Mouse (Mus musculus): ENCODE measurements at regions not wholly inside any gene's neighbourhood (a gene's known extent, or its start where the extent isn't known, plus 50 kb on each side); places are given as distances from the start of the nearest gene placed in this dataset.
A peak's percentile ranks its signal among the peaks of the same experiment; 100 is the strongest.
"Not testable (repeated sequence)": the region's sequence is repeated elsewhere in the genome, so short reads cannot be mapped to it uniquely, and the experiment has no call there.

- H3K4me2 ChIP-seq (ENCODE audit: low read depth, low read length); H3K36me3 ChIP-seq (ENCODE audit: control insufficient read depth, insufficient read depth, low read length); ATAC-seq (ENCODE audit: insufficient read depth, low FRiP score); H3K27me3 ChIP-seq (ENCODE audit: control insufficient read depth, insufficient read depth, low read length); H3K27ac ChIP-seq (ENCODE audit: low read length); H3K9me3 ChIP-seq (replicated peaks; ENCODE audit: control insufficient read depth, low read length); H3K4me3 ChIP-seq (replicated peaks; ENCODE audit: low read length); H3K9ac ChIP-seq (ENCODE audit: low read length); H3K4me1 ChIP-seq (ENCODE audit: control insufficient read depth, insufficient read depth, low read length): not testable (repeated sequence)
- WGBS: 84% methylated on average over 7 of the region's 7 CpGs
Observed at GRCm38 (mm10) chr5:109842186-109842978, 80.8 kb upstream of the Gm15446 start.

- not testable (repeated sequence) for ATAC-seq (ENCODE audit: insufficient read depth, low FRiP score)
Observed at GRCm38 (mm10) chr5:109844236-109844635, 79.0 kb upstream of the Gm15446 start.

GRCm38 (mm10) chr5:109844753-109845186, 78.4 kb upstream of the Gm15446 start:
- H3K27ac ChIP-seq (ENCODE audit: low read length): no peak overlapping the region
- no peaks in the 10 kb centered on the region for H3K27me3 ChIP-seq (ENCODE audit: control insufficient read depth, insufficient read depth, low read length)
- 4% methylated on average over 15 of the region's 15 CpGs for WGBS
- peak overlapping the region; percentile 59 for H3K4me2 ChIP-seq (ENCODE audit: low read depth, low read length)
- no peaks in the 10 kb centered on the region for H3K9me3 ChIP-seq (replicated peaks; ENCODE audit: control insufficient read depth, low read length)
- ATAC-seq (ENCODE audit: insufficient read depth, low FRiP score): peak; percentile 91
- peak overlapping the region; percentile 61 for H3K4me3 ChIP-seq (replicated peaks; ENCODE audit: low read length)
- H3K9ac ChIP-seq (ENCODE audit: low read length): peak overlapping the region; percentile 67
- H3K4me1 ChIP-seq (ENCODE audit: control insufficient read depth, insufficient read depth, low read length): no peaks in the 10 kb centered on the region
- no peaks in the 10 kb centered on the region for H3K36me3 ChIP-seq (ENCODE audit: control insufficient read depth, insufficient read depth, low read length)

More at GRCm38 (mm10) chr5:109844236-109844635, 79.0 kb upstream of the Gm15446 start:
- H3K36me3 ChIP-seq (ENCODE audit: control insufficient read depth, insufficient read depth, low read length); H3K27ac ChIP-seq (ENCODE audit: low read length); H3K27me3 ChIP-seq (ENCODE audit: control insufficient read depth, insufficient read depth, low read length); H3K9me3 ChIP-seq (replicated peaks; ENCODE audit: control insufficient read depth, low read length); H3K4me1 ChIP-seq (ENCODE audit: control insufficient read depth, insufficient read depth, low read length): not testable (repeated sequence)
- peak overlapping the region; percentile 61 for H3K4me3 ChIP-seq (replicated peaks; ENCODE audit: low read length)
- 77% methylated on average over 2 of the region's 2 CpGs for WGBS
- peak overlapping the region; percentile 67; the same call in 1 of the 2 replicates for H3K9ac ChIP-seq (ENCODE audit: low read length)
- H3K4me2 ChIP-seq (ENCODE audit: low read depth, low read length): peak overlapping the region; percentile 59

DNA sequence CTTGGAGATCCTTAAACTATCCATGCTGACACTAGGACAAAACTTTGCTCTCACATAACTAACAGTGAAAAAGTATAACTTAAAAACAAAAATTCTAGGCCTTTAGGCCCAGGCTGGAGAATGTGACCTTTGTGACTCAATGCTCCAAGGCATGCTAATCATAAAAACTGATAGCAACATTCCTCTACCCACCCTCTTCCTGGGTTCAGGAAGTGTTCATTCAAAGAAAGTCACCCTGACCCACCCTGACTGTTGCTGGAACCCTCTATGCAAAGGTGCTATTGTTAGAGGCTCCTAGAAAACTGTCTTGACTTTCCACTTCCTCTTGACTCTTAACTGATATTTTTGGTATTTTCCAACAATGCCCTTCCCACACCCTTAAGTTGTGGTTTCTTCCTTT, 72.0 kb upstream of the Gm15446 start:
- ATAC-seq (ENCODE audit: insufficient read depth, low FRiP score); H3K36me3 ChIP-seq (ENCODE audit: control insufficient read depth, insufficient read depth, low read length); H3K27me3 ChIP-seq (ENCODE audit: control insufficient read depth, insufficient read depth, low read length); H3K4me1 ChIP-seq (ENCODE audit: control insufficient read depth, insufficient read depth, low read length); H3K4me3 ChIP-seq (replicated peaks; ENCODE audit: low read length); H3K9ac ChIP-seq (ENCODE audit: low read length); H3K4me2 ChIP-seq (ENCODE audit: low read depth, low read length); H3K27ac ChIP-seq (ENCODE audit: low read length); H3K9me3 ChIP-seq (replicated peaks; ENCODE audit: control insufficient read depth, low read length): not testable (repeated sequence)

DNA sequence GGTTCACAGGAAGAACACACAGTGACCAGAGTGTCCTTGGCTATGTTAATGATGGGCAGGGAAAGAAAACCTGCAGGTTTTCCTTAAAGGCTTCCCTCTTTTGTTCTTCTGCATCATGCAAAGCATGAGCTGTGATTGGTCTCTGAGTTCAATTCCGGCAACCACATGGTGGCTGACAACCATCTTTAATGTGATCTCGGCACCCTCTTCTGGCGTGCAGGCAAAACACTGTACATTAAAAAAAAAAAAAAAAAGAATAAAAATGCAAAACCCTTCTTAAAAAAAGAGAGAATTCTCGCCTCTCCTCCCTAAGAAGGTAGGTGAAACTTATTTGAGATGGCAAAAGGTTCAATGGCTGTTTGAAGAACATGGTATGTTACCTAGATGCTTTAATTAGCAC, 62.8 kb upstream of the Gm15446 start:
- no peaks in the 10 kb centered on the region for H3K36me3 ChIP-seq (ENCODE audit: control insufficient read depth, insufficient read depth, low read length)
- no peaks in the 10 kb centered on the region for H3K9me3 ChIP-seq (replicated peaks; ENCODE audit: control insufficient read depth, low read length)
- no peak for ATAC-seq (ENCODE audit: insufficient read depth, low FRiP score)
- H3K4me1 ChIP-seq (ENCODE audit: control insufficient read depth, insufficient read depth, low read length): no peaks in the 10 kb centered on the region
- H3K4me2 ChIP-seq (ENCODE audit: low read depth, low read length): no peak overlapping the region
- H3K9ac ChIP-seq (ENCODE audit: low read length): no peak overlapping the region
- no peak overlapping the region for H3K4me3 ChIP-seq (replicated peaks; ENCODE audit: low read length)
- H3K27me3 ChIP-seq (ENCODE audit: control insufficient read depth, insufficient read depth, low read length): no peaks in the 10 kb centered on the region
- no peak overlapping the region for H3K27ac ChIP-seq (ENCODE audit: low read length)
- 85% methylated on average over 4 of the region's 4 CpGs for WGBS

DNA sequence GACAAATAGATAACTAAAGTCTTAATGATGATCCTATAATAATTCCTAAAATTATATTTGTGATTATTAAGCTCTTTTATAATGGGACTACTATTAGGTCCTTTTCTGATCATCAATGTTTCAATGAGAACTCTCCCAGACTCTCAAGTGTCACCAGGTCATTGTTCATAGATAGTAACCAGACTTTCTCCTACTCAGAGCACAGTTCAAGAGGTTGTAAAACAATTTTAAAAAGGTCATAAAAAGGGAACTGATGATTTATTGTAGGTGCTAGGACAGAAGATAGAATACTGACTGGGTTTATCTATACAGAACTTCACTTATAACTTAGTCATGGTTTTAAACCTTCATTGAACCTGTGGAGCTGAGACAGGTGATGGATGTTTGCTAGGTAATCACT, 58.7 kb upstream of the Gm15446 start:
- not testable (repeated sequence) for H3K4me3 ChIP-seq (replicated peaks; ENCODE audit: low read length); H3K36me3 ChIP-seq (ENCODE audit: control insufficient read depth, insufficient read depth, low read length); H3K27ac ChIP-seq (ENCODE audit: low read length); ATAC-seq (ENCODE audit: insufficient read depth, low FRiP score); H3K4me1 ChIP-seq (ENCODE audit: control insufficient read depth, insufficient read depth, low read length); H3K27me3 ChIP-seq (ENCODE audit: control insufficient read depth, insufficient read depth, low read length); H3K9me3 ChIP-seq (replicated peaks; ENCODE audit: control insufficient read depth, low read length); H3K4me2 ChIP-seq (ENCODE audit: low read depth, low read length); H3K9ac ChIP-seq (ENCODE audit: low read length)

DNA sequence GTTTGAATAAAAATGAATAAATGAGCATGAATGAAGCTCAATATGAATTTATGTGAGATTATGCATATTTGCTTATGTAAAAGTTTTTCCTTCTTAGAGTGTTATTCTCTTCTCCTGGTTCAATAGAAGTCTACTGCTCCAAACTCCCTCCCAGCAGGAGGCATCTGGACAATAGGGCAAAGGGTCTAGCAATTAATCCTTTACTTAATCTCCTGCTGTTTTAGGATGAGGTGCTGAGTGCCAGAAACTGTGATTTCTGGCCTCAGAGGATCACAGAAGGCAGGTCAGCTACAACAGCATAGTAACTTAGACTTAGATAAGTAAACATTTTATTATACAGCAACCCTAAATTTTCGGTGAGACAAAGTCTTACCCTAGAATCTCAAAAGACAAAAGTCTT, 57.6 kb upstream of the Gm15446 start:
- Histone ChIP-seq H3K9me3 (replicated peaks; ENCODE audit: control insufficient read depth, low read length) (no peaks in the 10 kb centered on the region), H3K4me1 (ENCODE audit: control insufficient read depth, insufficient read depth, low read length) (no peaks in the 10 kb centered on the region), H3K9ac (ENCODE audit: low read length) (no peak overlapping the region), H3K27ac (ENCODE audit: low read length) (no peak overlapping the region), H3K4me2 (ENCODE audit: low read depth, low read length) (peak overlapping the region; percentile 61; the same call in 1 of the 2 replicates), H3K36me3 (ENCODE audit: control insufficient read depth, insufficient read depth, low read length) (no peaks in the 10 kb centered on the region), H3K27me3 (ENCODE audit: control insufficient read depth, insufficient read depth, low read length) (no peaks in the 10 kb centered on the region), H3K4me3 (replicated peaks; ENCODE audit: low read length) (no peak overlapping the region)
- 55% methylated on average over 1 of the region's 1 CpGs for WGBS
- no peak for ATAC-seq (ENCODE audit: insufficient read depth, low FRiP score)

DNA sequence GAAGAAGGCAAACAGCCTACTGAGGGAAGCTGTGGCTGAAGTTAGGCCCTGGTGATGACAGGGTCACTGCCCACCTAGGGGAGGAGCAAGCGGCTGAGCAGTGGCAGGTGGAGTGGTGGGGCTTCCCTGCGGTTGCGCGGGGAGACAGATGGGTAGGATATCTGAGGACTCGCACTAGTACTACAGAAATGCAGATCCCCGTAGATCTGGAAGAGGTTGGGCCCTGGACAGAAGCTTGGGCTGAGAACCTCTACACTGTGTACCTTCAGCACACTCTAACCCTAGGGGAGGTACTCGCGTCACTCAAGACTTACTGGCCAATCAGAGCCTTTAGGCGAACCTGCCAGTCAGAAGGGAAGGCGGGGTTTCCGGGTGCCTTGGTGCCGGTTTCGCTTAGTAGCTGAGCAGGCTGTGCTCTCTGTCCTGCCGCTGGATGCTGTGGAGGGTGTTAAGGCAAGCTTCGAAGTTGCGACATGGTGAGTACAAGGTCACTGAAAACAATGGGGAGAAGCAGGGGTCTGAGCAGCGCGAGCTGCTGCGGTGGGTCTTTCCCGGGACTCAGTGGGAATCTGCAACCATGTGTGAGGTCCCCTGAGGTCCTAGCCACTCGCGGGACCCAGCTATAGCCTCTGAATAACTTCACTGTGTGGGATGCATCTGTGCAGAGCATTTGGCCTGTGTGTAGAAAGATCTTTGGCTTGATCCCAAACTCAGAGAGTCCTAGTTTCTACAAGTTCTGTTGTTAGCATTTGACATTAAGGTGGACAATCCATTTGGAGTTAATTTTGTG, 56.7 kb upstream of the Gm15446 start:
- Histone ChIP-seq H3K27ac (ENCODE audit: low read length) (0 out of 2 replicates have a peak overlapping the region, but pooled peaks have one; percentile 3), H3K36me3 (ENCODE audit: control insufficient read depth, insufficient read depth, low read length) (no peaks in the 10 kb centered on the region), H3K4me1 (ENCODE audit: control insufficient read depth, insufficient read depth, low read length) (no peaks in the 10 kb centered on the region), H3K4me2 (ENCODE audit: low read depth, low read length) (peak overlapping the region; percentile 61), H3K27me3 (ENCODE audit: control insufficient read depth, insufficient read depth, low read length) (no peaks in the 10 kb centered on the region), H3K9me3 (replicated peaks; ENCODE audit: control insufficient read depth, low read length) (no peaks in the 10 kb centered on the region), H3K4me3 (replicated peaks; ENCODE audit: low read length) (peak overlapping the region; percentile 70), H3K9ac (ENCODE audit: low read length) (peak overlapping the region; percentile 69)
- peak; percentile 100 for ATAC-seq (ENCODE audit: insufficient read depth, low FRiP score)
- WGBS: under 1% methylated on average over 22 of the region's 22 CpGs

DNA sequence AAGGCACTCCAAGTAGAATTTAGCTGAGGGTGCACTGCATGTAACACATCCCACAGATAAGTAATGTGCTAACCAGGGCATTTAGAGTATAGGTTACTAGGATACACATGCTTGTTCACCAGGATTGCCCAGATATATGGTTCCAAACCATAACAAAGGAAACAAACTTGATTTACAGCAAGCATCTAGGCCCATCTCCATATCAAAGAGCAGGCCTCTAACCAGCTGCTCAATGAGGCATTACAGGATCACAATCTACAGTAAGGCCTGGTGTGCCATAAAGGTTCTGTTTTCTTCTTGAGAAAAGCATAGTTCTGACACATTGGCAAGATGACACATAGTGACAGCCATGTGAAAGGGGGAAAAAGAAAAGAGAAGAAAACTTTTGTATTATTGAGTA, 56.0 kb upstream of the Gm15446 start:
- not testable (repeated sequence) for H3K27ac ChIP-seq (ENCODE audit: low read length); H3K36me3 ChIP-seq (ENCODE audit: control insufficient read depth, insufficient read depth, low read length); H3K4me1 ChIP-seq (ENCODE audit: control insufficient read depth, insufficient read depth, low read length); H3K9me3 ChIP-seq (replicated peaks; ENCODE audit: control insufficient read depth, low read length); ATAC-seq (ENCODE audit: insufficient read depth, low FRiP score); H3K27me3 ChIP-seq (ENCODE audit: control insufficient read depth, insufficient read depth, low read length)
- peak overlapping the region; percentile 61 for H3K4me2 ChIP-seq (ENCODE audit: low read depth, low read length)
- peak overlapping the region; percentile 60 for H3K9ac ChIP-seq (ENCODE audit: low read length)
- H3K4me3 ChIP-seq (replicated peaks; ENCODE audit: low read length): peak overlapping the region; percentile 70
